Mouse (Mus musculus) CH12.LX (cell line): ENCODE data around the gene Ush2a. TPM values are rescaled to one million over a fixed set of nuclear protein-coding genes. Genes with fewer than 3 reads are reported as not detected.

Experiments used
- DNase-seq: peaks from one replicate; pipeline ENCODE4 v3.0.0-alpha.2; 2013; ENCODE audit errors: extremely low read depth
- H3K27ac ChIP-seq: 2 replicates; pipeline ENCODE4 v1.5.1; 2012; ENCODE audit warnings: low read depth, mild to moderate bottlenecking, control low read depth, moderate library complexity; ENCODE audit not compliant: insufficient read depth
- H3K27me3 ChIP-seq: replicated peaks from 2 replicates; pipeline ENCODE3; 2012; ENCODE audit warnings: inconsistent platforms
- H3K36me3 ChIP-seq, 2 experiments: replicated peaks in 1 of 2; 2 replicates each; pipeline versions ENCODE3 to v1.6.1; 2012; ENCODE audit warnings: inconsistent platforms in 1 of 2, low read length in 1 of 2, mild to moderate bottlenecking in 1 of 2, mixed read lengths in 1 of 2, moderate library complexity in 1 of 2; ENCODE audit not compliant: control insufficient read depth in 1 of 2, insufficient read depth in 1 of 2
- H3K4me1 ChIP-seq, 2 experiments: 2 replicates each; pipeline ENCODE4 v1.6.1; 2012; ENCODE audit warnings: inconsistent platforms in 1 of 2, moderate library complexity in 1 of 2; ENCODE audit not compliant: insufficient read depth in 2 of 2, control insufficient read depth in 1 of 2
- H3K4me2 ChIP-seq: 2 replicates; pipeline ENCODE4 v1.6.1; 2012; ENCODE audit warnings: low read depth, mild to moderate bottlenecking, control low read depth; ENCODE audit not compliant: poor library complexity, insufficient read depth, severe bottlenecking
- H3K4me3 ChIP-seq, 3 experiments: fragments of 150-350 bp in 1 of 3; sonication (generic) in 1 of 3; replicated peaks in 1 of 3; 2 replicates each; pipeline versions ENCODE3 to v1.5.1; 2011 to 2012; ENCODE audit warnings: low read depth in 2 of 3, low read length in 2 of 3, mild to moderate bottlenecking in 2 of 3, moderate library complexity in 2 of 3, control low read depth in 1 of 3, improper control_type of control experiment in 1 of 3, inconsistent platforms in 1 of 3, mixed read lengths in 1 of 3; ENCODE audit not compliant: poor library complexity in 1 of 3
- H3K79me2 ChIP-seq: replicated peaks from 2 replicates; pipeline ENCODE4 v1.6.1; 2012; ENCODE audit warnings: mild to moderate bottlenecking, moderate library complexity; ENCODE audit not compliant: control insufficient read depth, poor library complexity, insufficient read depth, severe bottlenecking; ENCODE audit errors: extremely low read depth
- H3K9ac ChIP-seq: 2 replicates; pipeline ENCODE4 v1.6.1; 2012; ENCODE audit warnings: low read depth, mild to moderate bottlenecking, control low read depth, moderate library complexity; ENCODE audit not compliant: insufficient read depth
- H3K9me3 ChIP-seq: replicated peaks from 2 replicates; pipeline ENCODE3; 2012; ENCODE audit warnings: low read length, inconsistent platforms, mixed read lengths
- CHD2 ChIP-seq: IDR thresholded peaks from 2 replicates; pipeline ENCODE4 v1.6.1; 2011; ENCODE audit warnings: low read length, improper control_type of control experiment
- CTCF ChIP-seq, 2 experiments: IDR thresholded peaks in 1 of 2; conservative IDR thresholded peaks in 1 of 2; 2 replicates each; pipeline ENCODE4 v1.5.1; 2011 to 2012; ENCODE audit warnings: low read depth in 2 of 2, low read length in 2 of 2, improper control_type of control experiment in 1 of 2, inconsistent platforms in 1 of 2, mild to moderate bottlenecking in 1 of 2, moderate library complexity in 1 of 2
- E2F4 ChIP-seq: IDR thresholded peaks from 2 replicates; pipeline ENCODE4 v1.6.1; 2011; ENCODE audit warnings: low read depth, low read length, improper control_type of control experiment; ENCODE audit not compliant: insufficient replicate concordance
- ETS1 ChIP-seq: conservative IDR thresholded peaks from 2 replicates; pipeline ENCODE4 v1.6.1; 2012; ENCODE audit warnings: low read depth, mild to moderate bottlenecking, inconsistent platforms, low read length, improper control_type of control experiment, moderate library complexity
- GABPA ChIP-seq: IDR thresholded peaks from 2 replicates; pipeline ENCODE4 v1.6.1; 2012; ENCODE audit warnings: low read depth, low read length, improper control_type of control experiment, inconsistent platforms; ENCODE audit not compliant: insufficient replicate concordance
- HCFC1 ChIP-seq: IDR thresholded peaks from 2 replicates; pipeline ENCODE4 v1.6.1; 2012; ENCODE audit warnings: low read depth, mild to moderate bottlenecking, inconsistent platforms, low read length, improper control_type of control experiment
- JUN ChIP-seq: IDR thresholded peaks from 2 replicates; pipeline ENCODE4 v1.6.1; 2011; ENCODE audit warnings: low read depth, mild to moderate bottlenecking, low read length, improper control_type of control experiment, moderate library complexity; ENCODE audit not compliant: insufficient read depth
- JUND ChIP-seq: conservative IDR thresholded peaks from 2 replicates; pipeline ENCODE4 v1.6.1; 2011; ENCODE audit warnings: low read depth, low read length, improper control_type of control experiment
- KAT2A ChIP-seq: IDR thresholded peaks from 2 replicates; pipeline ENCODE4 v1.6.1; 2012; ENCODE audit warnings: low read length, improper control_type of control experiment, inconsistent platforms; ENCODE audit not compliant: insufficient replicate concordance
- MAFK ChIP-seq: IDR thresholded peaks from 2 replicates; pipeline ENCODE4 v1.6.1; 2011; ENCODE audit warnings: low read length, improper control_type of control experiment; ENCODE audit not compliant: insufficient replicate concordance
- MAX ChIP-seq: IDR thresholded peaks from 2 replicates; pipeline ENCODE4 v1.6.1; 2011; ENCODE audit warnings: low read length, improper control_type of control experiment
- MAZ ChIP-seq: IDR thresholded peaks from 2 replicates; pipeline ENCODE4 v1.6.1; 2012; ENCODE audit warnings: low read depth, mild to moderate bottlenecking, inconsistent platforms, low read length, improper control_type of control experiment, moderate library complexity
- MYC ChIP-seq: IDR thresholded peaks from 2 replicates; pipeline ENCODE4 v1.6.1; 2011; ENCODE audit warnings: low read depth, mild to moderate bottlenecking, improper control_type of control experiment, low read length
- NRF1 ChIP-seq: IDR thresholded peaks from 2 replicates; pipeline ENCODE4 v1.6.1; 2014; ENCODE audit warnings: low read depth, mild to moderate bottlenecking, inconsistent platforms, low read length, improper control_type of control experiment, moderate library complexity
- PAX5 ChIP-seq: IDR thresholded peaks from 2 replicates; pipeline ENCODE4 v1.6.1; 2012; ENCODE audit warnings: low read length, inconsistent platforms, mixed read lengths
- POLR2A ChIP-seq: IDR thresholded peaks from 2 replicates; pipeline ENCODE4 v1.6.1; 2011; ENCODE audit warnings: low read depth, mild to moderate bottlenecking, improper control_type of control experiment, low read length
- POLR2AphosphoS2 ChIP-seq: IDR thresholded peaks from 2 replicates; pipeline ENCODE4 v1.6.1; 2011; ENCODE audit warnings: low read depth, low read length, improper control_type of control experiment
- RAD21 ChIP-seq: IDR thresholded peaks from 2 replicates; pipeline ENCODE4 v1.6.1; 2011; ENCODE audit warnings: low read depth, mild to moderate bottlenecking, low read length, improper control_type of control experiment, moderate library complexity
- RCOR1 ChIP-seq: conservative IDR thresholded peaks from 2 replicates; pipeline ENCODE4 v1.6.1; 2012; ENCODE audit warnings: low read depth, mild to moderate bottlenecking, inconsistent platforms, low read length, improper control_type of control experiment
- SIN3A ChIP-seq: IDR thresholded peaks from 2 replicates; pipeline ENCODE4 v1.6.1; 2012; ENCODE audit warnings: low read length, improper control_type of control experiment, inconsistent platforms
- TBP ChIP-seq: conservative IDR thresholded peaks from 2 replicates; pipeline ENCODE4 v1.6.1; 2011; ENCODE audit warnings: low read depth, low read length, improper control_type of control experiment
- TCF12 ChIP-seq: IDR thresholded peaks from 2 replicates; pipeline ENCODE4 v1.6.1; 2014; ENCODE audit warnings: low read depth, mild to moderate bottlenecking, inconsistent platforms, low read length, improper control_type of control experiment
- UBTF ChIP-seq: IDR thresholded peaks from 2 replicates; pipeline ENCODE4 v1.6.1; 2012; ENCODE audit warnings: low read depth, mild to moderate bottlenecking, inconsistent platforms, low read length, improper control_type of control experiment, moderate library complexity
- USF1 ChIP-seq: IDR thresholded peaks from 2 replicates; pipeline ENCODE4 v1.6.1; 2014; ENCODE audit warnings: low read depth, mild to moderate bottlenecking, inconsistent platforms, low read length, improper control_type of control experiment
- USF2 ChIP-seq: conservative IDR thresholded peaks from 2 replicates; pipeline ENCODE4 v1.6.1; 2011; ENCODE audit warnings: low read depth, low read length, improper control_type of control experiment
- ZC3H11A ChIP-seq: IDR thresholded peaks from 2 replicates; pipeline ENCODE4 v1.6.1; 2012; ENCODE audit warnings: low read depth, mild to moderate bottlenecking, inconsistent platforms, low read length, improper control_type of control experiment
- ZKSCAN1 ChIP-seq: IDR thresholded peaks from 2 replicates; pipeline ENCODE4 v1.6.1; 2012; ENCODE audit warnings: low read depth, inconsistent platforms, low read length, improper control_type of control experiment, borderline replicate concordance
- ZNF384 ChIP-seq: IDR thresholded peaks from 2 replicates; pipeline ENCODE4 v1.6.1; 2012; ENCODE audit warnings: low read depth, low read length, improper control_type of control experiment, inconsistent platforms
- dilution Hi-C: fragments of 300-500 bp; cut with MboI; formaldehyde crosslinking; loops from 2 replicates; pipeline ENCODE4 v1.14.3; 2020; ENCODE audit warnings: low sequenced_read_pairs; ENCODE audit not compliant: extremely low pct_unique_long_range_greater_than_20kb, extremely low pct_ligation_motif_present
- in situ Hi-C: fragments of 300-500 bp; cut with MboI; formaldehyde crosslinking; loops from 3 replicates; pipeline ENCODE4 v1.14.3; 2019; ENCODE audit warnings: low sequenced_read_pairs, low pct_ligation_motif_present, low pct_unique_long_range_greater_than_20kb, mixed read lengths
- polyA plus RNA-seq: library from polyadenylated mRNA; unstranded; fragments of >175 nt; gene quantifications from 2 replicates; pipeline ENCODE4 v1.2.1, GENCODE M21; 2012; ENCODE audit warnings: low read depth; ENCODE audit not compliant: insufficient read length
- total RNA-seq, 2 experiments: library from RNA; depleted of rRNA; stranded (reverse); fragments of 300-350 nt in 1 of 2; fragments of >200 nt in 1 of 2; gene quantifications; 2 replicates each; pipeline ENCODE4 v1.2.3; 2012 to 2014

The Ush2a gene
- total and polyA plus RNA-seq, 3 experiments, result not detected

DNA sequence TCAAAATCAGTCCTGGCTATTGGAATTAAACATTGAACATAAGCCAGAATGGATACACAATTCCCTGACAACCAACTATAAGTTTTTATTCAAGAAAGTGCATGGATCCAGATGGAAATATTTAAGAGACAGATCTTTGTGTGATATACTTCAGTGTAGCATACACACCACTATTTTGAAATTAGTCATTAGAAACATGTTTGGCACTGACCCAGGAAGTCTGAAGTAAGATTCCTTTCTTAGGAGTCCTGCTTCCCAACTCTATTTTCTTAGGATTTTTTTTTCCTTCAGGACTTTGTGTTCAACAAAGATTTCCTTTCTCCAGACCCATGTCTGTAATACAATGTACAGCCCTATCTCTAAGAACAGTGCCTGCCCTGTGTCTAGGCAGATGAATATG, 23.2 kb upstream of the Ush2a start:
- Histone ChIP-seq H3K4me3 (no peak overlapping the region), H3K4me1 (no peaks in the 10 kb centered on the region), H3K4me2 (no peak overlapping the region), H3K9me3 (peaks cover 68% of the 10 kb centered on the region), H3K36me3 (no peaks in the 10 kb centered on the region), H3K27ac (no peak overlapping the region), H3K9ac (no peak overlapping the region), H3K27me3 (no peaks in the 10 kb centered on the region), H3K79me2 (no peaks in the 10 kb centered on the region)
- TF ChIP-seq MAX (no peak), JUND (no peak), NRF1 (no peak), POLR2AphosphoS2 (no peak), ZC3H11A (no peak), UBTF (no peak), MAZ (no peak), CTCF (conservative IDR thresholded peaks at IDR 0.05 in 1 of 2, IDR thresholded peaks at IDR 0.05 in 1 of 2; ENCODE audit: low read depth in 2 of 2, low read length in 2 of 2) (no peak), PAX5 (no peak), MAFK (no peak), TBP (no peak), POLR2A (no peak), USF2 (no peak), SIN3A (no peak), RAD21 (no peak), RCOR1 (no peak), HCFC1 (no peak), E2F4 (no peak)
- no peak for DNase-seq
- in situ Hi-C loops (no loop called here), dilution Hi-C loops (no loop called here)

DNA sequence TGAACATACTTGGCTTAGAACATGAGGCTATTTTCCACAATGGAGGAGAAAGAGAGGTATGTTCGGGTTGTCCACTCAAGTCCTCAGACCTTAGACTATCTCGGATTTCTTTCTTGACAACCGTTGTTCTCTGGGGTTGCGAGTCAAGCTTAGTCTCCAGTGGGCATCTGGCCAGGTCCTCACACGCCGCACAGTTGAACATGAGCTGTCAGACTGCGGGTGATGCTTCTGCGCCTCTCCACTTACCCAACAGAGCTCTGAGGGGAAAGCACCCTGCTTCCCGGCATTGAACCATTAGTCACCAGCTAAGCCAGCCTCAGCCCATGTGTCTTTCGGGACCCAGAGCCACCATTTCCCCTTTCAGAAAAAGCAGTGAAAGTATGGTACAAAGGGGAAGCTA, 20.1 kb upstream of the Ush2a start:
- Histone ChIP-seq H3K27ac (no peak overlapping the region), H3K36me3 (no peaks in the 10 kb centered on the region), H3K79me2 (no peaks in the 10 kb centered on the region), H3K4me1 (no peaks in the 10 kb centered on the region), H3K9me3 (peaks cover 72% of the 10 kb centered on the region), H3K4me3 (no peak overlapping the region), H3K4me2 (no peak overlapping the region), H3K27me3 (no peaks in the 10 kb centered on the region), H3K9ac (no peak overlapping the region)
- dilution Hi-C loops, result no loop called here
- no peak for DNase-seq
- in situ Hi-C loops, result no loop called here
- TF ChIP-seq PAX5 (no peak), CHD2 (no peak), JUN (no peak), SIN3A (no peak), MYC (no peak), USF2 (no peak), ZNF384 (no peak), ZC3H11A (no peak), TCF12 (no peak), TBP (no peak), MAX (no peak), ZKSCAN1 (no peak), KAT2A (no peak), ETS1 (no peak), USF1 (no peak), RCOR1 (no peak), POLR2A (no peak), MAZ (no peak), GABPA (no peak)
